Mouse (Mus musculus) heart, adult 2 months (tissue): ENCODE measurements at regions not wholly inside any gene's neighbourhood (a gene's known extent, or its start where the extent isn't known, plus 50 kb on each side); places are given as distances from the start of the nearest gene placed in this dataset.

Experiments used
- CTCF ChIP-seq: fragments of 200-600 bp; IDR thresholded peaks from 2 replicates; pipeline ENCODE4 v1.8.1; 2022; ENCODE audit warnings: antibody characterized with exemption, mild to moderate bottlenecking, moderate library complexity
- POLR2A ChIP-seq: fragments of 200-500 bp; IDR thresholded peaks from 2 replicates; pipeline ENCODE4 v1.6.1; 2011; ENCODE audit warnings: mild to moderate bottlenecking, low read depth, low read length, control low read depth; ENCODE audit not compliant: insufficient read depth

- no peak for TF ChIP-seq POLR2A
- TF ChIP-seq CTCF = no peak
Observed at GRCm38 (mm10) chr13:6751599-6751998, 103.0 kb upstream of the Pfkp start.
